Mouse (Mus musculus) urinary bladder, postnatal 14 days (tissue): Measurements from ENCODE around the gene Igfbp5.

ENCODE experiments used
- DNase-seq: peaks from one replicate; pipeline ENCODE4 v3.0.0; 2021; ENCODE audit warnings: low spot score

The Igfbp5 gene

GRCm38 (mm10) chr1:72874287-72875211 lies at the start of gene Igfbp5:
TSS of gene Igfbp5 (minus strand) at chr1:72874884.
- DNase-seq: peak; percentile 90

- peak; percentile 43 for DNase-seq
These were observed 40.1 kb upstream of the Igfbp5 start for GRCm38 (mm10) chr1:72914815-72915214.

GRCm38 (mm10) chr1:72913073-72913472 lies 38.4 kb upstream of the Igfbp5 start:
- peak; percentile 12 for DNase-seq

- DNase-seq: no peak
These were observed 21.1 kb upstream of the Igfbp5 start for GRCm38 (mm10) chr1:72895821-72896220.

GRCm38 (mm10) chr1:72887910-72888309 lies 13.2 kb upstream of the Igfbp5 start:
- peak; percentile 78 for DNase-seq

- DNase-seq: peak; percentile 65
These were observed 11.1 kb upstream of the Igfbp5 start for GRCm38 (mm10) chr1:72885819-72886169.

GRCm38 (mm10) chr1:72885111-72885818 lies 10.6 kb upstream of the Igfbp5 start:
- no peak for DNase-seq

GRCm38 (mm10) chr1:72879319-72879634 lies 4.6 kb upstream of the Igfbp5 start:
- no peak for DNase-seq

GRCm38 (mm10) chr1:72878473-72879318 lies 4.0 kb upstream of the Igfbp5 start:
- no peak for DNase-seq

GRCm38 (mm10) chr1:72877892-72878291 lies 3.2 kb upstream of the Igfbp5 start:
- DNase-seq: peak; percentile 64

- no peak for DNase-seq
These were observed 1.4 kb upstream of the Igfbp5 start for GRCm38 (mm10) chr1:72876111-72876510.

GRCm38 (mm10) chr1:72875708-72876107 lies 1.0 kb upstream of the Igfbp5 start:
- no peak for DNase-seq

GRCm38 (mm10) chr1:72873511-72874286 lies 985 bp downstream of the Igfbp5 start:
- DNase-seq: peak; percentile 65

GRCm38 (mm10) chr1:72873078-72873477 lies 1.6 kb downstream of the Igfbp5 start:
- no peak for DNase-seq

- DNase-seq: peak; percentile 81
These were observed 2.2 kb downstream of the Igfbp5 start for GRCm38 (mm10) chr1:72872521-72872920.

- DNase-seq: peak; percentile 50
These were observed 2.8 kb downstream of the Igfbp5 start for GRCm38 (mm10) chr1:72871697-72872411.

- DNase-seq: no peak
These were observed 3.4 kb downstream of the Igfbp5 start for GRCm38 (mm10) chr1:72871337-72871696.

GRCm38 (mm10) chr1:72870615-72871336 lies 3.9 kb downstream of the Igfbp5 start:
- peak; percentile 88 for DNase-seq

GRCm38 (mm10) chr1:72869681-72870614 lies 4.7 kb downstream of the Igfbp5 start:
- DNase-seq: peak; percentile 83
